Mouse (Mus musculus): ENCODE results near the gene Smim11. TPM values are rescaled to one million over a fixed set of nuclear protein-coding genes. Genes with fewer than 3 reads are reported as not detected.
A peak's percentile ranks its signal among the peaks of the same experiment; 100 is the strongest.

Gene Smim11
- polyA plus RNA-seq, 1 experiment from 2014 or later: 123 TPM

DNA sequence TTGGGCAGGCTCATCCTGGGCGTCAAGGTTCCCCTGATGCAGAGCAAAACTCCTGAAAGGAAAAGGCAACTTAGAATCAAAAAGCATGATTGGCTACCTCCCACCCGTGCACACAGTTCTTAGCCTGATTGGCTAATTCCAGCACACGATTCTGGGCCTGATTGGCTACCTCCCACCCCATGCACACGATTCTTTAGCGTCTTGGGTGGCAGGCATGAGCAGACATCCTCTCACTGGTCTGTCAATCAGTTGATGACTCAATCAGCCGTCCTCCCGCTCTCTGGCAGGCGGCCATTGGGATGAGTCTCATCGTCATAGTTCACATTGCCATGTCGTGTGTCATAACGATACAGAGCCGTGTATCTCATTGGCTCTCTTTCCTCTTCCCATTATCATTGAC is 47.9 kb downstream of the Smim11 start:
- 88% methylated on average over 12 of the region's 12 CpGs for WGBS
- no peak overlapping the region for H3K4me2 ChIP-seq (ENCODE audit: low read depth, low read length, severe bottlenecking)
- H3K9ac ChIP-seq (ENCODE audit: low read length): no peak overlapping the region
- peaks cover 4% of the 10 kb centered on the region; the same call in 1 of the 2 replicates for H3K4me1 ChIP-seq (replicated peaks; ENCODE audit: control insufficient read depth, insufficient read depth, low read length)
- H3K4me3 ChIP-seq (ENCODE audit: low read depth, low read length): no peak overlapping the region
- no peaks in the 10 kb centered on the region for H3K36me3 ChIP-seq (ENCODE audit: control insufficient read depth, insufficient read depth, low read length)
- H3K9me3 ChIP-seq (ENCODE audit: control insufficient read depth, low read length): no peaks in the 10 kb centered on the region
- ATAC-seq (replicated peaks; ENCODE audit: low FRiP score) (no peak), DNase-seq (ENCODE audit: low spot score) (no peak)
- no peaks in the 10 kb centered on the region for H3K27me3 ChIP-seq (ENCODE audit: control insufficient read depth, insufficient read depth, low read length)
- no peak overlapping the region for H3K27ac ChIP-seq (ENCODE audit: low read depth, low read length)

DNA sequence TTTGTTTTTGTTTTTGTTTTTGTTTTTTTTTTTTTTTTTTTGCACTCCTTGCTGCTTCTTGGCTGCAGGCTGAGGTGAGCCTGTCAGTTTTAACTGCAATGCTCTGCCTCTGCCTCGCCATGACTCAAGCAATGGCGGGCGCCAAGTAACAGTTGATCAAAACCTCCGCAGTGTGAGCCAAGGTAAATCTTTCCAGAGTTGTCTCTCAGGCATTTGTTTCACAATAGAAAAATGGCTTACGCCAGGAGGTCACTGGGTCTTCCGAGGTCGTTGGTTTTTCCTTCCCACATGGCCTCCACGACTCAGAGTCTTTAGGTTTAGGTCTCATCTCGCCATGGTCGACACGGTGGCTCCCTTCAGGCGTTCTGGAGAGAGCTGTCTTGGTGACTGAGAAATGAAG is 52.2 kb downstream of the Smim11 start:
- DNase-seq (ENCODE audit: low spot score): no peak
- Histone ChIP-seq H3K27me3 (ENCODE audit: control insufficient read depth, insufficient read depth, low read length) (no peaks in the 10 kb centered on the region), H3K36me3 (ENCODE audit: control insufficient read depth, insufficient read depth, low read length) (no peaks in the 10 kb centered on the region), H3K9me3 (ENCODE audit: control insufficient read depth, low read length) (no peaks in the 10 kb centered on the region), H3K4me2 (ENCODE audit: low read depth, low read length, severe bottlenecking) (no peak overlapping the region), H3K27ac (ENCODE audit: low read depth, low read length) (no peak overlapping the region), H3K4me1 (replicated peaks; ENCODE audit: control insufficient read depth, insufficient read depth, low read length) (0 out of 2 replicates have a peak, but pooled peaks cover 4% of the 10 kb centered on the region), H3K4me3 (ENCODE audit: low read depth, low read length) (no peak overlapping the region), H3K9ac (ENCODE audit: low read length) (no peak overlapping the region)
- 86% methylated on average over 12 of the region's 12 CpGs for WGBS
- ATAC-seq (replicated peaks; ENCODE audit: low FRiP score): no peak

DNA sequence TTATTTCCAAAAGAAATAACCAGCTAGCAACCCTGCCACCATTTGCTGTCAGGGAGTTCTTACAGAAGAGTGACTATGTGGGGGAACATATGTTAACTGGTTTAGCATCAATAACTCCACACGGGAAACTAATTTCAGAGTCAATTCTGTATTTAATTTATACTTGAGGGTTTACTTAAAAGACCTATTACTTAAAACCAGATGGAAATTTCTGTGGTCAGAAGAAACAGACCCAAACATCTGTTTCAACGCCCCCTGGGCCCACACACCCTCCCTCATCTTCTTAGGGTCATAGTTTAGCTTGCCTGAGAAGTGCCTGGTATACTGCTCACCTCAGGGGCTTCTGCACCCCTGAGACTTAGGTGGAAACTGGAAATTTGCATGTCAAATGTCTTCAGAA is 52.8 kb downstream of the Smim11 start:
- Histone ChIP-seq H3K27ac (ENCODE audit: low read depth, low read length) (no peak overlapping the region), H3K4me2 (ENCODE audit: low read depth, low read length, severe bottlenecking) (no peak overlapping the region), H3K27me3 (ENCODE audit: control insufficient read depth, insufficient read depth, low read length) (no peaks in the 10 kb centered on the region; the same call in 1 of the 2 replicates), H3K36me3 (ENCODE audit: control insufficient read depth, insufficient read depth, low read length) (no peaks in the 10 kb centered on the region), H3K9ac (ENCODE audit: low read length) (no peak overlapping the region), H3K4me3 (ENCODE audit: low read depth, low read length) (no peak overlapping the region), H3K4me1 (replicated peaks; ENCODE audit: control insufficient read depth, insufficient read depth, low read length) (0 out of 2 replicates have a peak, but pooled peaks cover 4% of the 10 kb centered on the region), H3K9me3 (ENCODE audit: control insufficient read depth, low read length) (no peaks in the 10 kb centered on the region)
- DNase-seq (ENCODE audit: low spot score) (no peak), ATAC-seq (replicated peaks; ENCODE audit: low FRiP score) (no peak)
- 74% methylated on average over 2 of the region's 2 CpGs for WGBS

DNA sequence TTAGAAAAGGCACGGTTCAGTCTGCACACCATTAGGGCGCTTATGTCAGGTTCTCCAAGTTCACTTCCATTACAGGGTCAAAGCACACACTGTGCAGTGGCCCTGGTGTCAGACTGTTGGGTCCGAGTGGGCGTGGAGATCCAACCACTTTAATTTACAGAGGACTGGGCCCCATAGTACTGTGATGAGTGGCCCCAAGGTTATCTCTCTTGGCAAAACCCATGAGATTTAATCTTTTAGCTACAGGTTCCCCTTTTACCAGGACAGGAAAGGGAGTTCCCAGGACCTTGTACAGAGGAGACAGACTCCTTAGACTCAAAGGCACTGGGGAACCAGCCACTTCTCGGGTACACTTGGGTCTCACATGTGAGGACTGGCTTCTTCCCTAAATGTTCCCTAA is 54.3 kb downstream of the Smim11 start:
- no peak overlapping the region for H3K27ac ChIP-seq (ENCODE audit: low read depth, low read length)
- H3K4me2 ChIP-seq (ENCODE audit: low read depth, low read length, severe bottlenecking): no peak overlapping the region
- WGBS: 87% methylated on average over 5 of the region's 5 CpGs
- no peaks in the 10 kb centered on the region; the same call in 1 of the 2 replicates for H3K27me3 ChIP-seq (ENCODE audit: control insufficient read depth, insufficient read depth, low read length)
- DNase-seq (ENCODE audit: low spot score): no peak
- H3K4me1 ChIP-seq (replicated peaks; ENCODE audit: control insufficient read depth, insufficient read depth, low read length): 0 out of 2 replicates have a peak, but pooled peaks cover 4% of the 10 kb centered on the region
- ATAC-seq (replicated peaks; ENCODE audit: low FRiP score): no peak
- H3K9me3 ChIP-seq (ENCODE audit: control insufficient read depth, low read length): no peaks in the 10 kb centered on the region
- no peak overlapping the region for H3K4me3 ChIP-seq (ENCODE audit: low read depth, low read length)
- no peaks in the 10 kb centered on the region for H3K36me3 ChIP-seq (ENCODE audit: control insufficient read depth, insufficient read depth, low read length)
- no peak overlapping the region for H3K9ac ChIP-seq (ENCODE audit: low read length)

DNA sequence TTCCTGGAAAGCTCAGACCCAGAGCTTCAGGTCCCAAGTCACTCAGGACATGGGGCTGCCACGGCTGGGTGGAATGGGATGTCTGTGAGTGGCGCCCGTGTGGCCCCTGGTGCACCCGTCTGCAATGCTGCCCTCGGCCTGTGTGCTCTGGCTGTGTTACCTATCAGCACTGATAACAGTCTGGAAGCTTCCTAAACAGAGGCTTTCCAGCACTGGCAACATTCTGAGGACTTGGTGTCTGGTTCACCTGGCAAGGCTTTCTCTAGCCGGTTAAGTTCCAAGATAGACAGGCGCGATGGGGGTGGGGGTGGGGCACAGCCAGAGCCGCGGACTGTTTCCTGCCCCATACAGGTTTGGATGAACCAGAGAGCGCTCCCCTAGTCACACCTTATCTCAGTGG is 54.9 kb downstream of the Smim11 start:
- no peaks in the 10 kb centered on the region; the same call in 1 of the 2 replicates for H3K27me3 ChIP-seq (ENCODE audit: control insufficient read depth, insufficient read depth, low read length)
- no peak for DNase-seq (ENCODE audit: low spot score)
- ATAC-seq (replicated peaks; ENCODE audit: low FRiP score): no peak
- 76% methylated on average over 11 of the region's 11 CpGs for WGBS
- H3K36me3 ChIP-seq (ENCODE audit: control insufficient read depth, insufficient read depth, low read length): no peaks in the 10 kb centered on the region
- H3K9me3 ChIP-seq (ENCODE audit: control insufficient read depth, low read length): no peaks in the 10 kb centered on the region
- no peak overlapping the region for H3K27ac ChIP-seq (ENCODE audit: low read depth, low read length)
- H3K4me3 ChIP-seq (ENCODE audit: low read depth, low read length): no peak overlapping the region
- no peak overlapping the region for H3K9ac ChIP-seq (ENCODE audit: low read length)
- 0 out of 2 replicates have a peak, but pooled peaks cover 4% of the 10 kb centered on the region for H3K4me1 ChIP-seq (replicated peaks; ENCODE audit: control insufficient read depth, insufficient read depth, low read length)
- no peak overlapping the region for H3K4me2 ChIP-seq (ENCODE audit: low read depth, low read length, severe bottlenecking)

DNA sequence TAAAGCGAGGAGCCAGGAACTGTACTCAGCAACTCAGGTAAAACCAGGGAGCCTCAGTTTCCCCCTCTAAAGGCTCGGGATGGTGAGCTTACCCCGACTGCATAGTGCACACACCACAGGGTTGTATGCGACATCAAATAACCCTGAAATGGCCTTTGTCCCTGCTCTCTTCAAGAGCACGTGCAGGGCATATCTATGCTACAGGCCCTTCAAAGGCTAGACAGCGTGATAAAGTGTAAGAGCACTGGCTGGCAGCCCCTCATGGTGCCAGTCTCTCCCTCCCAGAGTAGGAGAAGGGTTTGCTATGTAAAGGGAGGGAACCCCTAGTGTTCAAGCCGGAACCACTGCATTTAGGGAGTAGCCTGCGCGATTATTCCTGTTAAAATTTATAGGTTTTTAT is 55.9 kb downstream of the Smim11 start:
- Histone ChIP-seq H3K4me3 (ENCODE audit: low read depth, low read length) (no peak overlapping the region), H3K9ac (ENCODE audit: low read length) (no peak overlapping the region), H3K4me2 (ENCODE audit: low read depth, low read length, severe bottlenecking) (no peak overlapping the region), H3K9me3 (ENCODE audit: control insufficient read depth, low read length) (no peaks in the 10 kb centered on the region), H3K27ac (ENCODE audit: low read depth, low read length) (no peak overlapping the region), H3K27me3 (ENCODE audit: control insufficient read depth, insufficient read depth, low read length) (no peaks in the 10 kb centered on the region; the same call in 1 of the 2 replicates), H3K4me1 (replicated peaks; ENCODE audit: control insufficient read depth, insufficient read depth, low read length) (0 out of 2 replicates have a peak, but pooled peaks cover 4% of the 10 kb centered on the region), H3K36me3 (ENCODE audit: control insufficient read depth, insufficient read depth, low read length) (no peaks in the 10 kb centered on the region)
- DNase-seq (ENCODE audit: low spot score) (no peak), ATAC-seq (replicated peaks; ENCODE audit: low FRiP score) (no peak)
- 74% methylated on average over 9 of the region's 9 CpGs for WGBS

DNA sequence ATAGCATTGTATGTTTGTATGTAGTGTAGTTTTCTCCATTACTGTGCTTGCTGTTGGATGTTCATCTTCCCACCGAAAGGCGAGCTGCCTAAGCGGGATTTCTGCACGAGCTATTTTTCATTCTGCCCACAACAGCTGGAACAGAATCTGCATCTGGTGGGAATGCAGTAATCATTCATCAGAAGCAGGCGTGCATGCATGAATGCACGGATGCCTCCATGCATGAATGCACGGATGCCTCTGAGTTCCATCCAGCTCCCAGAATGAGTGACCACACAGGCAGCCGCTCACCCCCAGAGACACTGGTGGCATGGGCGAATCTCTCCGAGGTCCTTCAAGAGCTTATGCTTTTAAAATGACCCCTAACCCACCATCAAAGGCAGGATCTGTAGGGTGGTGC is 56.5 kb downstream of the Smim11 start:
- no peak overlapping the region for H3K27ac ChIP-seq (ENCODE audit: low read depth, low read length)

DNA sequence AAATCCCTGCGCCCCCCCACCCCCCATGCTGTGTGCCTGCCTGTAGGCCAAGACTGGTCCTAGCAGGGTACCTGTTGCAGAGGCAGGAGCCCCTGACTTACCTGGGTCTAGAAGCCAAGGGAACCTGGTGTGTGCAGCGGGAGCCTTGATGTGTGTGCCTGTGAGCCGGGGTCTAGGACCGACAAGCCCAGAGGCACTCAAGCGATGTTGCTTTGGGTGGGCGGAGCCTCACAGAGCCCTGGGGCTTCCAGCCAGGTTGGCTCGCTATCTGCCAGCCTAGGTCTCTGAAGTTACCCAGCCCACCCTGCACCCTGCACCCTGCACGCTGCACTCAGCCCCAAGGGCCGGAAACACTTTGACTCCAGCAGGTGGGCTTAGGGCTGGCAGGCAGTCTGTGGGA is 57.6 kb downstream of the Smim11 start:
- Histone ChIP-seq H3K9ac (ENCODE audit: low read length) (no peak overlapping the region), H3K27ac (ENCODE audit: low read depth, low read length) (no peak overlapping the region), H3K9me3 (ENCODE audit: control insufficient read depth, low read length) (no peaks in the 10 kb centered on the region), H3K4me2 (ENCODE audit: low read depth, low read length, severe bottlenecking) (no peak overlapping the region), H3K27me3 (ENCODE audit: control insufficient read depth, insufficient read depth, low read length) (no peaks in the 10 kb centered on the region; the same call in 1 of the 2 replicates), H3K4me1 (replicated peaks; ENCODE audit: control insufficient read depth, insufficient read depth, low read length) (0 out of 2 replicates have a peak, but pooled peaks cover 4% of the 10 kb centered on the region), H3K36me3 (ENCODE audit: control insufficient read depth, insufficient read depth, low read length) (no peaks in the 10 kb centered on the region), H3K4me3 (ENCODE audit: low read depth, low read length) (no peak overlapping the region)
- DNase-seq (ENCODE audit: low spot score) (no peak), ATAC-seq (replicated peaks; ENCODE audit: low FRiP score) (peak; percentile 53; the same call in 1 of the 2 replicates)
- 20% methylated on average over 9 of the region's 9 CpGs for WGBS

More for the DNA sequence above, 56.5 kb downstream of the Smim11 start:
- 0 out of 2 replicates have a peak, but pooled peaks cover 4% of the 10 kb centered on the region for H3K4me1 ChIP-seq (replicated peaks; ENCODE audit: control insufficient read depth, insufficient read depth, low read length)
- DNase-seq (ENCODE audit: low spot score): no peak
- WGBS: 32% methylated on average over 10 of the region's 10 CpGs
- H3K4me2 ChIP-seq (ENCODE audit: low read depth, low read length, severe bottlenecking): no peak overlapping the region
- H3K9ac ChIP-seq (ENCODE audit: low read length): no peak overlapping the region
- H3K27me3 ChIP-seq (ENCODE audit: control insufficient read depth, insufficient read depth, low read length): no peaks in the 10 kb centered on the region; the same call in 1 of the 2 replicates
- no peak overlapping the region for H3K4me3 ChIP-seq (ENCODE audit: low read depth, low read length)
- no peaks in the 10 kb centered on the region for H3K9me3 ChIP-seq (ENCODE audit: control insufficient read depth, low read length)
- H3K36me3 ChIP-seq (ENCODE audit: control insufficient read depth, insufficient read depth, low read length): no peaks in the 10 kb centered on the region
- ATAC-seq (replicated peaks; ENCODE audit: low FRiP score): peak; percentile 18; the same call in 1 of the 2 replicates

DNA sequence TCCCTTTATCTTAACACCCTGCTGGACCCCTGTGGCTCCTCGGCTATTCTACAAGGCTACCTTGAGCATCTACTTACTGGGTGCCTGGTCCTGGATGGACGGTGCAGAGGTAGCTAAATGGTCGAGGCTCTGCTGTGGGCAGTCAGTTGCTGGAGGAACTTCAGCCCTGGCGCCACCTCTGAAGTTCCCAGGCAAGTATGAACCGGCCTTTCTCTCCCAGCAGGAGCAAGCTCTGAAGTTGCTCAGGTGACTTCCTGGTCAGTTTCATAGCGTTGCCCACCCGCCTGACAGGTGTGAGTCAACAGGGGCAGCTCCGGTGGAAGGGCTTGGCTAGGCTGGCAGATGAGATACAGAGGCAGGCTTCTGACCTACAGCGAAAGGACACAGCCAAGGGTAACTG is 58.1 kb downstream of the Smim11 start, which contains the start of gene Kcne1:
Kcne1 (minus strand) TSS at position 240 of the 400 bp plus-strand sequence.
- Histone ChIP-seq H3K4me1 (replicated peaks; ENCODE audit: control insufficient read depth, insufficient read depth, low read length) (0 out of 2 replicates have a peak, but pooled peaks cover 4% of the 10 kb centered on the region), H3K27me3 (ENCODE audit: control insufficient read depth, insufficient read depth, low read length) (no peaks in the 10 kb centered on the region; the same call in 1 of the 2 replicates), H3K27ac (ENCODE audit: low read depth, low read length) (no peak within 1 kb of the TSS), H3K4me2 (ENCODE audit: low read depth, low read length, severe bottlenecking) (no peak within 1 kb of the TSS), H3K9me3 (ENCODE audit: control insufficient read depth, low read length) (no peaks in the 10 kb centered on the region), H3K36me3 (ENCODE audit: control insufficient read depth, insufficient read depth, low read length) (no peaks in the 10 kb centered on the region), H3K9ac (ENCODE audit: low read length) (no peak within 1 kb of the TSS), H3K4me3 (ENCODE audit: low read depth, low read length) (no peak within 1 kb of the TSS)
- WGBS: 65% methylated on average over 9 of the region's 9 CpGs
- DNase-seq (ENCODE audit: low spot score) (no peak), ATAC-seq (replicated peaks; ENCODE audit: low FRiP score) (no peak)
